In the genomic region with DNA sequence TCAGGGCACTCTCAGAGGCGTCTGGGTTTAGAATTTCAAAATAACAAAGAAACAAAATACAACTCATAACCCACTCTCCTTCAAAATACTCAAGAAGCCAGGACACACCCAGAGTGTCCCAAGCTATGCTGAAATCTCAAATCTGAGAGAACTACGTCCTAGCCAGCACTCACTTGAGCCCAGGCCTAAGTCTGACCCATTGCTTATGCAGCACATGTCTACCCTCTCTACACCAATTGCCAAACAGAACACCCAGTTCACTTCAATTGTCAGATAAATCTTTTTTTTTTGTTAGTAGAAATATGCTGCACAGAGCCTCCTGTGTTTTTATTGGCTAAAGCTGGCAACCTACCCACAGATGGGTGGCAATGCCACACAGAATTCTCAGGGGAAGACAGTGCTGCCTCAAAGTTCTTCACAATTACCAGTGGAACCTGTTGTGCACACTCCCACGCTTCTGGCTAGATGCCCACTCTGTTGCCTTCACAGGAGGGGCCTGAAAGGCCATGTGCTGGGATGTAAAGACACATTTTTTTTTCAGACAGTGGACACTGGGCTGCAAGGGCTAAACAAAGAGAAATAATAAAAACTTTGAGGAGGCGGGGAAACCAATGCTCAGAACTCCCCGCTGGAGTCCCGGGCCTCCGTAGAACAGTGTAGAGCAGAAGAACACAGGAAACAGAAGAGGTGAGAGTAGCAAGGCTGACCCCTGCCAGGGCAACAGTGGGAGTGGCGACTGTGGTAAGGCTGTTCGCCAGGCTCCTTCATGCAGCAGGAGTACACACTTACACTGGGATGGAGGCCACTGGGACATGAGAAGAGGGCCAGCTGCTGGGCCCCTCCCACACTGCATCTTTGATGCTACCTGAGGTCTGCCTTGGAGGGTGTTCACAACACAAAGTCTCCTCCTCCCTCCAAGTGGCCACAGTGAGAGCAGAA, we compare ENCODE assay signal across 8 mouse cellular contexts.
DNase-seq lines count a peak whose midpoint lies in the region; ATAC-seq lines count a peak whose summit lies in the region.

No protein-coding gene starts in this region.

- H3K9me3 ChIP-seq in forebrain, embryonic 14.5 days (replicated peaks; ENCODE audit: control insufficient read depth, low read length), result no peaks in the 10 kb centered on the region
- no peaks in the 10 kb centered on the region for H3K9me3 ChIP-seq in forebrain, embryonic 10.5 days
- H3K9me3 ChIP-seq in lung, embryonic 15.5 days, result no peaks in the 10 kb centered on the region
- no peaks in the 10 kb centered on the region for H3K9me3 ChIP-seq in hindbrain, embryonic 14.5 days (ENCODE audit: control insufficient read depth, low read length)

- no peaks in the 10 kb centered on the region for H3K36me3 ChIP-seq in forebrain, embryonic 14.5 days (ENCODE audit: control insufficient read depth, insufficient read depth, low read length)
- no peaks in the 10 kb centered on the region for H3K36me3 ChIP-seq in forebrain, embryonic 10.5 days (replicated peaks)
- no peaks in the 10 kb centered on the region for H3K36me3 ChIP-seq in lung, embryonic 15.5 days
- no peaks in the 10 kb centered on the region for H3K36me3 ChIP-seq in hindbrain, embryonic 14.5 days (replicated peaks; ENCODE audit: control insufficient read depth, insufficient read depth)

- no peak overlapping the region for H3K4me2 ChIP-seq in forebrain, embryonic 14.5 days (ENCODE audit: low read length)
- no peak overlapping the region for H3K4me2 ChIP-seq in lung, embryonic 15.5 days
- no peak overlapping the region for H3K4me2 ChIP-seq in hindbrain, embryonic 14.5 days (replicated peaks)

- ATAC-seq in forebrain, embryonic 14.5 days, result peak; percentile 29; the same call in 1 of the 2 replicates
- peak; percentile 52; the same call in 1 of the 2 replicates for ATAC-seq in lung, embryonic 15.5 days (ENCODE audit: borderline replicate concordance, extremely low read depth, low FRiP score, low TSS enrichment)
- ATAC-seq in hindbrain, embryonic 14.5 days (ENCODE audit: low FRiP score), result 0 out of 2 replicates have a peak, but pooled peaks have one; percentile 43

- H3K9ac ChIP-seq in forebrain, embryonic 14.5 days (ENCODE audit: low read length), result no peak overlapping the region
- no peak overlapping the region for H3K9ac ChIP-seq in lung, embryonic 15.5 days
- no peak overlapping the region for H3K9ac ChIP-seq in hindbrain, embryonic 14.5 days

- no peak overlapping the region for H3K27ac ChIP-seq in forebrain, embryonic 14.5 days (ENCODE audit: low read depth, low read length)
- H3K27ac ChIP-seq in forebrain, embryonic 10.5 days, result no peak overlapping the region
- no peak overlapping the region for H3K27ac ChIP-seq in lung, embryonic 15.5 days
- H3K27ac ChIP-seq in hindbrain, embryonic 14.5 days, result no peak overlapping the region

- WGBS in forebrain, embryonic 14.5 days, result 71% methylated on average over 9 of the region's 9 CpGs
- 86% methylated on average over 9 of the region's 9 CpGs for WGBS in forebrain, embryonic 10.5 days
- 70% methylated on average over 9 of the region's 9 CpGs for WGBS in lung, embryonic 15.5 days
- WGBS in hindbrain, embryonic 14.5 days, result 63% methylated on average over 9 of the region's 9 CpGs

- no peaks in the 10 kb centered on the region for H3K27me3 ChIP-seq in forebrain, embryonic 14.5 days (replicated peaks; ENCODE audit: control insufficient read depth, insufficient read depth, low read length)
- no peaks in the 10 kb centered on the region for H3K27me3 ChIP-seq in forebrain, embryonic 10.5 days (ENCODE audit: poor library complexity, severe bottlenecking)
- no peaks in the 10 kb centered on the region for H3K27me3 ChIP-seq in lung, embryonic 15.5 days
- H3K27me3 ChIP-seq in hindbrain, embryonic 14.5 days (ENCODE audit: control insufficient read depth, insufficient read depth, low read length), result no peaks in the 10 kb centered on the region

- peak; percentile 22 for DNase-seq in forebrain, embryonic 14.5 days (ENCODE audit: low spot score)
- DNase-seq in forebrain, embryonic 10.5 days (ENCODE audit: extremely low spot score, low spot score), result no peak
- no peak for DNase-seq in lung, postnatal 36 days
- DNase-seq in hindbrain, embryonic 14.5 days (ENCODE audit: low spot score), result peak; percentile 35
- peak; percentile 37 for DNase-seq in ovary, postnatal 14 days (ENCODE audit: low spot score)
- DNase-seq in spleen, postnatal 10 days (ENCODE audit: low spot score in 2 of 2), result no peak
- DNase-seq in heart, adult 18-20 months, result no peak

- no peaks in the 10 kb centered on the region for H3K4me1 ChIP-seq in forebrain, embryonic 14.5 days (ENCODE audit: control insufficient read depth, insufficient read depth, low read length)
- H3K4me1 ChIP-seq in forebrain, embryonic 10.5 days, result peaks cover 10% of the 10 kb centered on the region
- no peaks in the 10 kb centered on the region for H3K4me1 ChIP-seq in lung, embryonic 15.5 days
- 0 out of 2 replicates have a peak, but pooled peaks cover 5% of the 10 kb centered on the region for H3K4me1 ChIP-seq in hindbrain, embryonic 14.5 days (replicated peaks; ENCODE audit: control insufficient read depth, insufficient read depth, low read length)

- H3K4me3 ChIP-seq in forebrain, embryonic 14.5 days (ENCODE audit: low read depth, low read length), result no peak overlapping the region
- H3K4me3 ChIP-seq in forebrain, embryonic 10.5 days, result no peak overlapping the region
- H3K4me3 ChIP-seq in lung, embryonic 15.5 days, result no peak overlapping the region
- no peak overlapping the region for H3K4me3 ChIP-seq in hindbrain, embryonic 14.5 days (replicated peaks; ENCODE audit: low read length)

Comparison
In these comparisons a context has a peak if more than half of its experiments do, and no peak if none do; other contexts are left out.
1. DNase-seq: peak in forebrain, embryonic 14.5 days (single experiment), hindbrain, embryonic 14.5 days (single experiment) and ovary, postnatal 14 days (single experiment); none in forebrain, embryonic 10.5 days (single experiment), lung, postnatal 36 days (single experiment), spleen, postnatal 10 days (0 of 2) and heart, adult 18-20 months (0 of 2).
2. Peak in every context shown above with its lines, with median percentiles within 50 percentile points of each other: ATAC-seq.